Mouse (Mus musculus) lung, adult 2 months (tissue): Measurements from ENCODE around the gene Gm7030.
"Not testable (repeated sequence)": the region's sequence is repeated elsewhere in the genome, so short reads cannot be mapped to it uniquely, and the experiment has no call there.

Experiments used
- CTCF ChIP-seq: fragments of 200-500 bp; IDR thresholded peaks from 2 replicates; pipeline ENCODE4 v1.5.1; 2011; ENCODE audit warnings: mild to moderate bottlenecking, low read length, control low read depth; ENCODE audit not compliant: insufficient read depth
- POLR2A ChIP-seq: fragments of 200-500 bp; IDR thresholded peaks from 2 replicates; pipeline ENCODE4 v1.6.1; 2011; ENCODE audit warnings: low read depth, mild to moderate bottlenecking, control low read depth, low read length, borderline replicate concordance; ENCODE audit errors: extremely low read depth

GRCm38 (mm10) chr17:36124111-36124510 is 5.1 kb downstream of the Gm7030 start:
- not testable (repeated sequence) for TF ChIP-seq CTCF, POLR2A
